42 mouse cellular contexts compared by ENCODE assay signal in the genomic region with DNA sequence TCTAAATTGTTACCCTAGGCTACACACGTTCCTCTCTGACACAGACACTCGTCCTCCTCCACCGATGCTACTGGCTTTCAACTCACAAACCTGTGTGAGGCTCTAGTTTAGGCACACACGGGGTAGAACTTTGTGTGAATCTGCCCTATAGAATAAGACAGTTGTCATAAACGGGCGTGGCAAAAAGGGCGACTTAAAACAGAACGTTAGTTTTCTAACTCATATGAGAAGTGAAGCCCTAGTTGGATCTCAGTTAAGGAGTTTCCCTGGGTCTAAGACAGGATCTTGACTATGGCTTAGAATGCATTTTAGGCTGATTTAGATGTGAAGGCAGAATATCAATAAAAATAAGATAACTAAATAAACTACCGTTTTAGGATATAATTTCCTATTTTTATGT. TPM values are rescaled to one million over a fixed set of nuclear protein-coding genes. Genes with fewer than 3 reads are reported as not detected.
"Had no signal": no experiment of that assay in that cellular context is flagged by ENCODE, and none has a peak within 500 bp of the region (broad histone marks: within the 10 kb centered on the region; RNA-seq: fewer than 3 reads in every experiment).

A gene (minus strand): TSS at position 101 of the 400 bp plus-strand sequence.

- DNase-seq: heart, postnatal 10 days; heart, postnatal 14 days; heart, postnatal 36 days; heart, postnatal 4 days; kidney, adult 11 months; kidney, adult 18-20 months; kidney, adult 2 months; kidney, adult 8-10 months; kidney, adult 9 months; kidney, postnatal 10 days; kidney, postnatal 14 days; kidney, postnatal 25 days; kidney, postnatal 36 days; layer of hippocampus, adult 9-11 months; layer of hippocampus, postnatal 36 days had no signal

- H3K36me3 ChIP-seq: heart, embryonic 10.5 days; heart, embryonic 12.5 days; heart, embryonic 13.5 days; heart, embryonic 15.5 days; hindbrain, embryonic 10.5 days; hindbrain, embryonic 12.5 days; hindbrain, embryonic 13.5 days; hindbrain, embryonic 15.5 days; intestine, embryonic 15.5 days; kidney, embryonic 15.5 days had no signal

- H3K4me3 ChIP-seq: heart, embryonic 10.5 days; heart, embryonic 12.5 days; heart, embryonic 13.5 days; heart, embryonic 15.5 days; hindbrain, embryonic 10.5 days; hindbrain, embryonic 12.5 days; hindbrain, embryonic 13.5 days; hindbrain, embryonic 15.5 days; intestine, embryonic 15.5 days; kidney, embryonic 15.5 days; layer of hippocampus, adult 2 months had no signal

- ATAC-seq: hindbrain, embryonic 16.5 days; inflammation-experienced regulatory T-cells, adult 6 months; intestine, embryonic 15.5 days; intestine, embryonic 16.5 days; intestine, postnatal 0 days had no signal

- H3K9me3 ChIP-seq: heart, embryonic 10.5 days; heart, embryonic 12.5 days; heart, embryonic 13.5 days; heart, embryonic 15.5 days; hindbrain, embryonic 10.5 days; hindbrain, embryonic 12.5 days; hindbrain, embryonic 13.5 days; hindbrain, embryonic 15.5 days; intestine, embryonic 15.5 days; kidney, embryonic 15.5 days had no signal

- H3K4me2 ChIP-seq: heart, embryonic 11.5 days; heart, embryonic 12.5 days; heart, embryonic 13.5 days; heart, embryonic 15.5 days; hindbrain, embryonic 12.5 days; hindbrain, embryonic 13.5 days; hindbrain, embryonic 14.5 days; hindbrain, embryonic 15.5 days; intestine, embryonic 15.5 days; kidney, embryonic 15.5 days had no signal

- H3K27me3 ChIP-seq: heart, embryonic 12.5 days; heart, embryonic 13.5 days; heart, embryonic 15.5 days; hindbrain, embryonic 12.5 days; hindbrain, embryonic 13.5 days; hindbrain, embryonic 15.5 days; intestine, embryonic 15.5 days; kidney, embryonic 15.5 days had no signal

- H3K4me1 ChIP-seq: heart, embryonic 10.5 days; heart, embryonic 12.5 days; heart, embryonic 13.5 days; heart, embryonic 15.5 days; hindbrain, embryonic 10.5 days; hindbrain, embryonic 12.5 days; hindbrain, embryonic 13.5 days; hindbrain, embryonic 15.5 days; intestine, embryonic 15.5 days; kidney, embryonic 15.5 days had no signal

- H3K9ac ChIP-seq: heart, embryonic 12.5 days; heart, embryonic 13.5 days; heart, embryonic 15.5 days; hindbrain, embryonic 12.5 days; hindbrain, embryonic 13.5 days; hindbrain, embryonic 14.5 days; hindbrain, embryonic 15.5 days; intestine, embryonic 15.5 days; kidney, embryonic 15.5 days had no signal

- H3K27ac ChIP-seq: heart, embryonic 10.5 days; heart, embryonic 13.5 days; heart, embryonic 15.5 days; hindbrain, embryonic 10.5 days; hindbrain, embryonic 12.5 days; hindbrain, embryonic 13.5 days; hindbrain, embryonic 14.5 days; hindbrain, embryonic 15.5 days; hindbrain, postnatal 0 days; intestine, embryonic 15.5 days; kidney, embryonic 15.5 days; kidney, postnatal 0 days; layer of hippocampus, adult 2 months had no signal

RNA-seq across cellular contexts. Expression of the gene that starts here (rescaled TPM):
- polyA plus RNA-seq: heart, embryonic 10.5 days; heart, embryonic 11.5 days; heart, embryonic 12.5 days; heart, embryonic 13.5 days; heart, embryonic 14.5 days; heart, embryonic 15.5 days; heart, embryonic 16.5 days; heart, postnatal 0 days; hindbrain, embryonic 10.5 days; hindbrain, embryonic 11.5 days; hindbrain, embryonic 12.5 days; hindbrain, embryonic 13.5 days; hindbrain, embryonic 14.5 days; hindbrain, embryonic 15.5 days; hindbrain, embryonic 16.5 days; hindbrain, postnatal 0 days; inflammation-experienced regulatory T-cells, adult 6 months; intestine, embryonic 14.5 days; intestine, embryonic 15.5 days; intestine, embryonic 16.5 days; intestine, postnatal 0 days; kidney, adult 2 months; kidney, embryonic 14.5 days; kidney, embryonic 15.5 days; kidney, embryonic 16.5 days; kidney, postnatal 0 days; large intestine, adult 2 months had no signal
